Mouse (Mus musculus) E14TG2a.4 (cell line): ENCODE data around the gene Ctla4.

ENCODE experiments used
- CTCF ChIP-seq: conservative IDR thresholded peaks from 2 replicates; pipeline ENCODE4 v1.5.1; 2014; ENCODE audit warnings: low read length
- POU5F1 ChIP-seq: IDR thresholded peaks from 2 replicates; pipeline ENCODE4 v1.6.1; 2014; ENCODE audit warnings: low read length, borderline replicate concordance

- TF ChIP-seq CTCF (no peak), POU5F1 (no peak)
Observed at GRCm38 (mm10) chr1:60846616-60847275, 40.1 kb upstream of the Ctla4 start.
